Mouse (Mus musculus) thymus, adult 18-20 months (tissue): ENCODE measurements around the gene Gm13420.

Experiments
- DNase-seq, 2 experiments: peaks; one replicate each; pipeline ENCODE4 v3.0.0; 2022; ENCODE audit warnings: mixed read lengths in 2 of 2

The Gm13420 gene

GRCm38 (mm10) chr2:29700898-29701297 is 50.6 kb downstream of the Gm13420 start:
- no peak for DNase-seq

- DNase-seq, result no peak
Measured at GRCm38 (mm10) chr2:29698421-29699290, 52.8 kb downstream of the Gm13420 start.

- DNase-seq, result no peak
Measured at GRCm38 (mm10) chr2:29696207-29696800, 55.2 kb downstream of the Gm13420 start.
